Mouse (Mus musculus): Measurements from ENCODE around the gene Btc. TPM values are rescaled to one million over a fixed set of nuclear protein-coding genes. Genes with fewer than 3 reads are reported as not detected.

Btc gene
- polyA plus RNA-seq, 1 experiment from 2014 or later, result not detected

DNA sequence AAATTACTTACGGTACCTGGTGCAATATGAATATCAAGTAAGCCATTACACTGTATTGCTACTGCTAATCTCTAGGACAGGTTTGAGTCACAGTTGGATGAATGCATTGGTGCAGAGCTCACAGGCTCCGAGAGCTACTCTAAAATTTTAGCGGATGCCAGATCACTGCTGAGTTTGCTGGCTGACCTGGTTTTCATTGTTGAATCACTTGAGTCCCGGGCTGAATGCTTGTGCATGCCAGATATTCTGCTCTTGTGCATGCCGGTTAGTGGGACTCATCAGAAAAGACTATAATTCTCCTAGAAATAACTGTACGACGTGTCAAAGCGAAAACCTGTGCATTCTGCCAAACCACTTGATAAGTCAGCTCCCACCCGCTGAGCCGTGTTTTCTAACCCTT lies 35.9 kb downstream of the Btc start:
- Histone ChIP-seq H3K9ac (no peak overlapping the region), H3K27ac (replicated peaks) (no peak overlapping the region), H3K4me3 (no peak overlapping the region), H3K27me3 (no peaks in the 10 kb centered on the region), H3K9me3 (no peaks in the 10 kb centered on the region), H3K4me2 (no peak overlapping the region), H3K4me1 (replicated peaks) (no peaks in the 10 kb centered on the region), H3K36me3 (no peaks in the 10 kb centered on the region)
- no peak for ATAC-seq (ENCODE audit: low read depth)
- 76% methylated on average over 10 of the region's 10 CpGs for WGBS

DNA sequence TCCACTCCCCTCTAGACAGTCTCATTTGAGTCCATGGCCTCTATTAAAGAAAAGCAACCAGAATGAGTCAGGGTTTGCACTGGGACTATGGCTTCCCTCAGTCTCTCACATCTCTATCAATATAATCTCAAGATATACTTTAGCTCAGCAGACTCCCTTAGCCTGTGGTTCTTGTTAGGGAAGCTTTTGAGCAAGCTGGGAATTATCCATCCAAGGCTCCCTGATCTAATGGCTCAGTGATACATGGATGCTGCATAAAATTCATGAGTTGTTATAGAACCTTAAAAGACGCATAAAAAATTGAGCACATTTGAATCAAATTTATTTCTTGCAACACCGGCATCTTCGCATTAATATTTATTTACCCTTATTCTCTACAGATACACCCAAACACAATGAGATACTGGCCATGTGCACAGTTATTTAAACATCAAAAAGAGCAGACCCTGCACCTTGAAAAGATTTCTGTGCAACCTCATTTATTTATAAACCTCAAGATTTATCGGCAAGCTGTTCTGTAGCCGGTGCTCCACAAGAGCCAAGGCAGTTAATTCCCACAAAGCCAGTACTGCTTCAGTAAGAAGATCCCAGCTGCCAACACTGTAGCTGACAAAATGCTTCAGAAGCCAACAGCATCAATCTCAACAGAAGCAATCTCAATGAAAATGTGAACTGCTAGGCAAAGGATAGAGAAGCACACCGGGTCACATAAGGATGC lies 39.4 kb downstream of the Btc start:
- H3K36me3 ChIP-seq, result no peaks in the 10 kb centered on the region
- H3K27ac ChIP-seq (replicated peaks), result no peak overlapping the region
- no peak overlapping the region for H3K4me2 ChIP-seq
- no peak overlapping the region for H3K4me3 ChIP-seq
- WGBS, result 83% methylated on average over 6 of the region's 6 CpGs
- no peaks in the 10 kb centered on the region for H3K4me1 ChIP-seq (replicated peaks)
- no peak overlapping the region for H3K9ac ChIP-seq
- peak; percentile 59; the same call in 1 of the 2 replicates for ATAC-seq (ENCODE audit: low read depth)
- no peaks in the 10 kb centered on the region for H3K9me3 ChIP-seq
- H3K27me3 ChIP-seq, result no peaks in the 10 kb centered on the region

DNA sequence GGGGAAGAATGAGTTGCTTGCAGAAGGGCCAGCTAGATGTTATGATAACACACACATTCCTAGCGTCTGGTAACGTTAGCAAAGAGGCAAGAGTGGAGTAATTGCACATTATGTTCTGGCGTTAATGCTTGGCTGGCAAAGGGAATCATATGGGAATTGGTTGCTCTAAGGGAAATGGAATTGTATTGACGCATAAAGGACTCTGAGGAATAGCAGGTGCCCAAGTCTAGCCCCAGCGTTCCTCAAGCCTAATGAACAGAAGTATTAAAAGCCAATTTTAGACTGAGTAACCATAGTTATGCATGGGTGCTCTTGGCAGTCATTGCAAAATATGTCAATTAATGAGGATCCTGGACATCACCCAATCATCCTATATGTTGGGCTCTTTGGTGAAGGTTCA lies 50.1 kb downstream of the Btc start:
- Histone ChIP-seq H3K9me3 (no peaks in the 10 kb centered on the region), H3K9ac (no peak overlapping the region), H3K27ac (replicated peaks) (no peak overlapping the region), H3K4me2 (no peak overlapping the region), H3K27me3 (no peaks in the 10 kb centered on the region), H3K36me3 (no peaks in the 10 kb centered on the region), H3K4me1 (replicated peaks) (no peaks in the 10 kb centered on the region), H3K4me3 (no peak overlapping the region)
- WGBS, result 59% methylated on average over 5 of the region's 5 CpGs
- no peak for ATAC-seq (ENCODE audit: low read depth)

DNA sequence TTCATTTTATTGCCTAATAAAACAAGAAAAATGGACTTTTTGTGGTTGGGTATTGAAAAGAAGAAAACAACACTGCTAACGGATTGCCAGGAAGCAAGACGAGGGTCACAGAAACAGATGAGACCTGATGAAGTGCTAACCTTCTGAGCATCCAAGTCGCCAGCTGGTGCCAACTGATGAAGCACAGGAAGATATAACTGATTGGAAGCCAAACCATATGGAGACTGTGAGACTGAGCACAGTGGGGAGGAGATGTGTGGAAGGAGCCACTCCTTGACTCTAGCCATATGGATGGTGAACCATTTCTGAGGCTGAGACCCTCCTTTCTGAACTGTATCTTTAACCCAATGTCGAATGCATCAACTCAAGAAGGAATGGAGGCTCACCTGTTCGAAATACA lies 57.1 kb downstream of the Btc start:
- 73% methylated on average over 5 of the region's 5 CpGs for WGBS
- no peaks in the 10 kb centered on the region for H3K4me1 ChIP-seq (replicated peaks)
- no peak overlapping the region for H3K4me2 ChIP-seq
- H3K27ac ChIP-seq (replicated peaks), result no peak overlapping the region
- H3K9me3 ChIP-seq, result no peaks in the 10 kb centered on the region
- H3K27me3 ChIP-seq, result no peaks in the 10 kb centered on the region
- no peak overlapping the region for H3K4me3 ChIP-seq
- ATAC-seq (ENCODE audit: low read depth), result no peak
- no peaks in the 10 kb centered on the region for H3K36me3 ChIP-seq
- no peak overlapping the region for H3K9ac ChIP-seq

DNA sequence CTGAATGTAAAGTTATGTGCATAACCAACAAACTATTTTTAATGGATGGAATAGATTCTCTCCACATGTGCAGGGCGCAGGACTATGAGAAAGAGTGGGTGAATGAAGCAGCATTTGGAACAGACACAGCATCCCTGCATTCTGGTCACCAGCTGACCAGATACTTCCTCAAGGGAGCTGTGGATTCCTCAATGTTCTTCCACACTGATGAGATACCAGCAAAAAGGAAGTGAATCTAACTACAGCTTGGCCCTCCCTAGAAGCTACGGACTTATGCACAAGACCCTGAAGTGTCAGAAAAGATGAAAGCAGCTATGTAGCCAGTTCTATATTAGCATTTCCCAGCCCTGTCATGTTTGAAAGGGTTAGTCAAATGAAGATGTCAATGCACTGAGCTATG lies 57.7 kb downstream of the Btc start:
- Histone ChIP-seq H3K4me1 (replicated peaks) (no peaks in the 10 kb centered on the region), H3K9me3 (no peaks in the 10 kb centered on the region), H3K27me3 (no peaks in the 10 kb centered on the region), H3K36me3 (no peaks in the 10 kb centered on the region), H3K4me2 (no peak overlapping the region), H3K27ac (replicated peaks) (no peak overlapping the region), H3K9ac (no peak overlapping the region), H3K4me3 (no peak overlapping the region)
- WGBS, result 97% methylated on average over 2 of the region's 2 CpGs
- no peak for ATAC-seq (ENCODE audit: low read depth)

DNA sequence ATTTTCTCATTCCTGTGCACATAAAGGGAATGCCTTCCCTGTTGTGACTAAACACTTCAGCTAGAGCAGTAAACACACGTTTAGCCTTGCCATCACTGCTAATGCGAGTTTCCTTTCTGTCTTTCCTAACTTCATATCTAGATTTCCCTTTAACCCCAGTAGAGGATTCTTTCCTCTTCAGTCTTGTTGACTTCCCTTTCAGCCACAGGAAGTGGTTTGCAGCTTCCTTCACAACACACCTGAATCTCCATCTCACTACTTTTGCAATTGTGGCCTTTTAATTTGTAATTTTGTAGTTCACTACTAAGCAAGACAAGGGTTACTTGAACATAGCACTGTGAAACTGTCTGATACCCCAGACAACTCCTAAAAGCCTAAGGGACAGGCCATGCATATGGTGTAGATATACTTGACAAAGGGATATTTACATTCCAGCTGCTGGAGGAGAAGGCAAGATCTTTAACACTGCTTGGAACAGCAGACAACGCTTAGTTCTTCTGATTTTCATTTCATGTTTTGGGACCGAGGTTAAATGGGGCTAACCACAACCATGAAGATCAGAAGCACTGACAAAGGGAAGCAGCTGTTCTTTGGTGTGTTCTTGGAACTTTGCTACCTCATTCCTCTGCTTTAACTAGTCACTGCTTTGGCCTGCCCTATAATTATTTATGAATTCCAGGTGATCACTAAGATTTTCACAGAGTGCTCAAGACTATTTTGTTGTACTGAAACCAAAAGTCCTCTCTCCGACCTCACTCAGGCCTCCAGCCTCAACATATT lies 60.6 kb downstream of the Btc start:
- ATAC-seq (ENCODE audit: low read depth), result no peak
- H3K36me3 ChIP-seq, result no peaks in the 10 kb centered on the region
- no peak overlapping the region for H3K27ac ChIP-seq (replicated peaks)
- H3K4me1 ChIP-seq (replicated peaks), result no peaks in the 10 kb centered on the region
- no peaks in the 10 kb centered on the region for H3K9me3 ChIP-seq
- H3K4me2 ChIP-seq, result no peak overlapping the region
- no peak overlapping the region for H3K4me3 ChIP-seq
- 91% methylated on average over 5 of the region's 5 CpGs for WGBS
- no peaks in the 10 kb centered on the region for H3K27me3 ChIP-seq
- no peak overlapping the region for H3K9ac ChIP-seq

DNA sequence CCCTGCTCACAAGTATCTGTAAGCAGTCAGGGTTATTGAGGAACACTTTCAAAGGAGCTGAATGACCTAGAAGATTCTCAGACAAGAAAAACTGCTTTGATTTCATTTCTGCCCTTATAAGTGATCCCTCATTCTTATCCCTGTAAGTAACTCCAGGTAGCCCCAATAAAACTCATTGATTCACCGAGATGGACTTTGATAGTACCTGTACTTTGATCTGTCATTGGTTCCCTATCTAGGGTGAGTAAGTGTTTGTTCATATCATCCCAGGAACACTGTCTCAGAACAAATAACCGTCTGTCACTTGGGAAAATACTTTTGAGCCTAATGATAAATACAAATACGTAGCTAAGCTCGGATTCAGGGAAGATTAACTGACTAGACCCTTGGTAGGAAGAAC lies 68.6 kb downstream of the Btc start:
- no peak overlapping the region for H3K4me3 ChIP-seq
- H3K9me3 ChIP-seq, result no peaks in the 10 kb centered on the region
- no peak overlapping the region for H3K4me2 ChIP-seq
- H3K27ac ChIP-seq (replicated peaks), result no peak overlapping the region
- no peaks in the 10 kb centered on the region for H3K27me3 ChIP-seq
- WGBS, result 90% methylated on average over 4 of the region's 4 CpGs
- no peaks in the 10 kb centered on the region for H3K36me3 ChIP-seq
- H3K9ac ChIP-seq, result no peak overlapping the region
- no peaks in the 10 kb centered on the region for H3K4me1 ChIP-seq (replicated peaks)
- no peak for ATAC-seq (ENCODE audit: low read depth)

DNA sequence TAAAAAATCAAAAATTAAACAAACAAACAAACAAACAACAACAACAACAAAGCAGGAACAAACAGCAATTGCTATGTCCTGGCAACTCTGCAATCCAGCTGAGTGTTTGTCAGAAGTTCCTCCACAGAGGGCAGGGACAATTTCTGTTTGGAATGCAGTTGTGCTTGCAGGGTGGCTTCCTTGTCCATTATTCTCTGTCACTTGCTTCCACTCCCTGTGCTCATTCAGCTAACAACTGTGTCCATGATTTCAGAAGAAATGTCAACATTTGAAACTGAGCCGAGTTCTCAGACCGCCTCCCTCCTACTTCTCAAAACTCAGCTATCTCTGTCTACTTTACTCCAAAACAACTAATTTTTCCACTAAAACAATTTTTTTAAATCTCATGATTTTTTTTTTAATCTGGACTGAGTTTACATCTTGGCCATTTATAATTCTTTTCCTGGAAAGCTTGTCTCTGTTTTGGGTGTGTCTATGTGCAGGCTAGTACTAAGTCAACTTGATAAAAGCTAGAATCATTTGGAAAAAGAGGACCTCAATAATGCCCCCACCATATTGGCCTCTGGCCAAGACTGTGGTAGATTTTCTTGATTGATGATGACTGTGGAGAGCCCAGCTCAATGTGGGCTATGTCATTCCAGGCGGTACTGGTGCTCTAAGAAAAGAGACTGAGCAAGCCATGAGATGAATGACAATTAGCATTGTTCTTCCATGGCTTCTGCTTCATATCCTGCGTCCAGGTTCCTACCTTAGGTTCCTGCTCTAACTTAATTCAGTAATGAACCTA lies 70.5 kb downstream of the Btc start:
- WGBS, result 52% methylated on average over 4 of the region's 4 CpGs
- H3K27me3 ChIP-seq, result no peaks in the 10 kb centered on the region
- ATAC-seq (ENCODE audit: low read depth), result no peak
- no peak overlapping the region for H3K4me3 ChIP-seq
- H3K4me2 ChIP-seq, result no peak overlapping the region
- no peaks in the 10 kb centered on the region for H3K9me3 ChIP-seq
- no peak overlapping the region for H3K27ac ChIP-seq (replicated peaks)
- H3K36me3 ChIP-seq, result no peaks in the 10 kb centered on the region
- no peak overlapping the region for H3K9ac ChIP-seq
- no peaks in the 10 kb centered on the region for H3K4me1 ChIP-seq (replicated peaks)

DNA sequence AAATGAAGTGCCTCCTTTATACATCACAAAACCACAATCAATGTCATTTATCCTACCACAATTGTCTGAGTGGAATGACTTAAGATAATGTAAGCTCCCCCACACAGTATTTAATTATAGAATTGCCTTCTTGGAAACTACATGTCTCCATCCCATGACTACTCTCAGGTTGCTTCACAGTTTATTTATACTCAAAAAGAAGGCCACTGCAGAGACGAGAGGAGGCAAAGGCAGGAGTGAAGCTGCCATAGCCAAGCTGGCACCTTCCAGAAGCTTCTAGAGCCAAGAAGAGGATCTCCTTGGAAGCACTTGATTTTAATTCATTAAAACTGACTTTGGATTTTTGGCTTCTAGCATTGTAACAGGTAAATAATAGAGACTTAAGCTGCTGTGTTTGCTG lies 81.0 kb downstream of the Btc start:
- H3K9me3 ChIP-seq, result no peaks in the 10 kb centered on the region
- no peaks in the 10 kb centered on the region for H3K27me3 ChIP-seq
- no peak overlapping the region for H3K4me3 ChIP-seq
- no peak for ATAC-seq (ENCODE audit: low read depth)
- H3K9ac ChIP-seq, result no peak overlapping the region
- 88% methylated on average over 1 of the region's 1 CpGs for WGBS
- no peak overlapping the region for H3K27ac ChIP-seq (replicated peaks)
- no peaks in the 10 kb centered on the region for H3K36me3 ChIP-seq
- H3K4me1 ChIP-seq (replicated peaks), result no peaks in the 10 kb centered on the region
- H3K4me2 ChIP-seq, result no peak overlapping the region

DNA sequence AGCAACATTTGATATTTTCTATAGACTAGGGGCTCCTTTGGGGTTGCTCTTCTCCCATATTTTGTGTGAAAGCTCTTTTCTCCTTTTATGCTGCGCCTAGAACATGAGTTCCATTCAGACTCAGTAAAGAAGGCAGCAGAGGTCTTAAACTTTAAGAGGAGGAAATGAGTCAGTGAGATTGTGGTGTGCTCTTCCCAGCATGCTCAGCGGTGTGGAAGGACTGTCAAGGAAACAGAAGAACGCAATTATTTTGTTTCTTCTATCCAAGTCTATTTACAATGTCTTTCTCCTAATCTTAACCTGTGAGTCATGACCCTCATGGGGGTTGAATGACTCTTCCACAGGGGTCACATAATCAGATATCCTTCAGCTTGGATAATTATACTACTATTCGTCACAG lies 82.4 kb downstream of the Btc start:
- no peak for ATAC-seq (ENCODE audit: low read depth)
- H3K9ac ChIP-seq, result no peak overlapping the region
- no peaks in the 10 kb centered on the region for H3K27me3 ChIP-seq
- 88% methylated on average over 4 of the region's 4 CpGs for WGBS
- H3K4me2 ChIP-seq, result no peak overlapping the region
- no peaks in the 10 kb centered on the region for H3K4me1 ChIP-seq (replicated peaks)
- H3K4me3 ChIP-seq, result no peak overlapping the region
- H3K36me3 ChIP-seq, result no peaks in the 10 kb centered on the region
- no peak overlapping the region for H3K27ac ChIP-seq (replicated peaks)
- no peaks in the 10 kb centered on the region for H3K9me3 ChIP-seq

DNA sequence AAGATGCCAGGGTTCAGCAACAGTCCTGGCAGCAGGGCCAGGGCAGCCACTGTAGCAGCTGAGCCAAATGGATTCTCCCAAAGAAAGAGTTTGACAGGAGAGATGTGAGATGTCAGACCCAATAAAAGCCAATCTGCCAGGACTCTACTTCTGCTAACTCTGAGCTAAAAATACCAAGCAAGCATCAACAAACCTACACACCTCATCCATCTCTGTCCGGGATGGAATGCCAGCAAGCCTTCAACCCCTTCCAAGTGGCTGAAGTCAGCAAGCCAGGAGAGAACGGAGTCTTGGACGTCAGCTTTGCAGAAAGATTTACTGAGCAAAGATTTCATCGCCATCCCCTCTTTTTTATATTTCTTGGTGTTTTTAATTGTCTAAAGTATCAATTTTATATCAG lies 88.8 kb downstream of the Btc start:
- WGBS, result 91% methylated on average over 4 of the region's 4 CpGs
- no peak for ATAC-seq (ENCODE audit: low read depth)
- Histone ChIP-seq H3K9me3 (no peaks in the 10 kb centered on the region), H3K27ac (replicated peaks) (no peak overlapping the region), H3K27me3 (no peaks in the 10 kb centered on the region), H3K4me1 (replicated peaks) (no peaks in the 10 kb centered on the region), H3K9ac (no peak overlapping the region), H3K4me3 (no peak overlapping the region), H3K36me3 (no peaks in the 10 kb centered on the region), H3K4me2 (no peak overlapping the region)

DNA sequence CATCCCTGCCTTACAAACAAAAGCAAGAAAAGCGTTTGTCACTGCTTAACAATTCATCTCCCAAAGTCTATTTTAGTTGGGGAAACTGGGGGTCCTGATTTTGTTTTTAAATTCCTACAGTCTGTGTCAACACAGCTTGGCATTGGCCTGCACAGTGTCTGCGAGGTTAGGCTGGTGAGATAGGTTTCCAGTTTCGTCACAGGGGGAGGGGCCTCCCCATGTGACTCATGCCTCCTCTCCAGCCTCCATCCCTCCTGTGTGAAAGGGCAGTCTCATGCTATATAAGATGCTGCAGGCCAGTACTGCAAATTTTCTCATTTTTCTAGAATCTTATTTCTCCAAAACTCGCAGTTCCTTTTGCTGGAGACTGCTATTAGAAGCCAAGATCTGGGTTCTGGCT lies 91.0 kb downstream of the Btc start:
- H3K9ac ChIP-seq, result no peak overlapping the region
- no peaks in the 10 kb centered on the region for H3K27me3 ChIP-seq
- no peak overlapping the region for H3K4me3 ChIP-seq
- ATAC-seq (ENCODE audit: low read depth), result no peak
- WGBS, result 57% methylated on average over 4 of the region's 4 CpGs
- H3K4me2 ChIP-seq, result no peak overlapping the region
- no peaks in the 10 kb centered on the region for H3K36me3 ChIP-seq
- no peaks in the 10 kb centered on the region for H3K4me1 ChIP-seq (replicated peaks)
- no peak overlapping the region for H3K27ac ChIP-seq (replicated peaks)
- no peaks in the 10 kb centered on the region for H3K9me3 ChIP-seq

Measured in neural tube, embryonic 13.5 days (tissue).